ENCODE assay signal across 8 mouse cellular contexts in genomic region chr11:62788935-62789616, GRCm38 (mm10). TPM values are rescaled to one million over a fixed set of nuclear protein-coding genes. Genes with fewer than 3 reads are reported as not detected.
DNase-seq lines count a peak whose midpoint lies in the region; ATAC-seq and TF ChIP-seq lines count a peak whose summit lies in the region.

TSS of gene Zfp286 (minus strand) at chr11:62789462.

- WGBS in embryonic facial prominence, embryonic 11.5 days: 4% methylated on average over 34 of the region's 34 CpGs
- WGBS in heart, adult 2 months: 7% methylated on average over 34 of the region's 34 CpGs
- 9% methylated on average over 34 of the region's 34 CpGs for WGBS in limb, embryonic 10.5 days
- WGBS in midbrain, embryonic 11.5 days: 8% methylated on average over 34 of the region's 34 CpGs

- no peaks in the 10 kb centered on the region for H3K9me3 ChIP-seq in embryonic facial prominence, embryonic 11.5 days (replicated peaks; ENCODE audit: control insufficient read depth, low read length)
- H3K9me3 ChIP-seq in limb, embryonic 10.5 days (replicated peaks): no peaks in the 10 kb centered on the region
- H3K9me3 ChIP-seq in midbrain, embryonic 11.5 days (ENCODE audit: control insufficient read depth, low read length): no peaks in the 10 kb centered on the region

- H3K4me3 ChIP-seq in embryonic facial prominence, embryonic 11.5 days (ENCODE audit: low read depth, low read length): peak within 1 kb of the TSS; percentile 59
- peak within 1 kb of the TSS; percentile 60 for H3K4me3 ChIP-seq in heart, adult 2 months
- H3K4me3 ChIP-seq in limb, embryonic 10.5 days: peak within 1 kb of the TSS; percentile 74
- peak within 1 kb of the TSS; percentile 67 for H3K4me3 ChIP-seq in midbrain, embryonic 11.5 days (ENCODE audit: low read depth, low read length)

- H3K27ac ChIP-seq in embryonic facial prominence, embryonic 11.5 days (replicated peaks; ENCODE audit: low read depth, low read length): peak within 1 kb of the TSS; percentile 52; the same call in 1 of the 2 replicates
- no peak within 1 kb of the TSS for H3K27ac ChIP-seq in heart, adult 2 months
- H3K27ac ChIP-seq in limb, embryonic 10.5 days: peak within 1 kb of the TSS; percentile 94
- no peak within 1 kb of the TSS for H3K27ac ChIP-seq in midbrain, embryonic 11.5 days (ENCODE audit: low read depth, low read length)

- no peaks in the 10 kb centered on the region for H3K4me1 ChIP-seq in embryonic facial prominence, embryonic 11.5 days (ENCODE audit: control insufficient read depth, insufficient read depth, low read length)
- H3K4me1 ChIP-seq in heart, adult 2 months (ENCODE audit: control insufficient read depth, insufficient read depth, low read length): peaks cover 4% of the 10 kb centered on the region
- H3K4me1 ChIP-seq in limb, embryonic 10.5 days: peaks cover 12% of the 10 kb centered on the region
- peaks cover 4% of the 10 kb centered on the region for H3K4me1 ChIP-seq in midbrain, embryonic 11.5 days (ENCODE audit: control insufficient read depth, insufficient read depth, low read length)

- peaks cover 5% of the 10 kb centered on the region for H3K36me3 ChIP-seq in embryonic facial prominence, embryonic 11.5 days (replicated peaks; ENCODE audit: control insufficient read depth, insufficient read depth, low read depth, low read length)
- H3K36me3 ChIP-seq in heart, adult 2 months (ENCODE audit: control insufficient read depth, insufficient read depth, low read length): no peaks in the 10 kb centered on the region
- H3K36me3 ChIP-seq in limb, embryonic 10.5 days: peaks cover 39% of the 10 kb centered on the region
- H3K36me3 ChIP-seq in midbrain, embryonic 11.5 days (ENCODE audit: control insufficient read depth, insufficient read depth, low read length): peaks cover 14% of the 10 kb centered on the region

- H3K9ac ChIP-seq in embryonic facial prominence, embryonic 11.5 days (replicated peaks; ENCODE audit: low read length): peak within 1 kb of the TSS; percentile 86
- H3K9ac ChIP-seq in heart, adult 2 months (ENCODE audit: low read depth, low read length): peak within 1 kb of the TSS; percentile 63
- H3K9ac ChIP-seq in midbrain, embryonic 11.5 days (ENCODE audit: low read length): peak within 1 kb of the TSS; percentile 92

- intact Hi-C loops in heart, adult 2 months (cut with DNase I): no loop called here

- TF ChIP-seq EP300 in heart, adult 2 months (IDR thresholded peaks at IDR 0.05; ENCODE audit: insufficient read depth, low read depth, low read length): no peak

- H3K27me3 ChIP-seq in embryonic facial prominence, embryonic 11.5 days (ENCODE audit: control insufficient read depth, insufficient read depth, low read length): no peaks in the 10 kb centered on the region
- H3K27me3 ChIP-seq in heart, adult 2 months (ENCODE audit: control insufficient read depth, insufficient read depth, low read length): no peaks in the 10 kb centered on the region
- no peaks in the 10 kb centered on the region for H3K27me3 ChIP-seq in limb, embryonic 10.5 days (ENCODE audit: low read depth, poor library complexity, severe bottlenecking)
- H3K27me3 ChIP-seq in midbrain, embryonic 11.5 days (ENCODE audit: control insufficient read depth, insufficient read depth, low read length): no peaks in the 10 kb centered on the region

- TF ChIP-seq POLR2A in heart, adult 2 months (IDR thresholded peaks at IDR 0.05; ENCODE audit: insufficient read depth, low read depth, low read length): peak; percentile 27; the same call in 1 of the 2 replicates

- peak; percentile 93 for ATAC-seq in embryonic facial prominence, embryonic 11.5 days (replicated peaks; ENCODE audit: insufficient number of reproducible peaks, low FRiP score, low TSS enrichment, low read depth)
- peak; percentile 97 for ATAC-seq in midbrain, embryonic 11.5 days (ENCODE audit: low FRiP score)

- H3K79me2 ChIP-seq in heart, adult 2 months (replicated peaks; ENCODE audit: control insufficient read depth, insufficient read depth, low read length): no peaks in the 10 kb centered on the region

- DNase-seq in adrenal gland, postnatal 36 days: peak; percentile 77 to 88
- peak; percentile 98 for DNase-seq in embryonic facial prominence, embryonic 11.5 days (ENCODE audit: low spot score)
- peak; percentile 75 to 83 for DNase-seq in heart, adult 2 months
- DNase-seq in kidney, adult 18-20 months: peak; percentile 70
- peak; percentile 94 for DNase-seq in limb, embryonic 10.5 days (ENCODE audit: low spot score)
- peak; percentile 99 for DNase-seq in midbrain, embryonic 11.5 days (ENCODE audit: low spot score, missing footprints)
- peak; percentile 92 for DNase-seq in right cerebral cortex, postnatal 4 days
- peak; percentile 78 to 88 for DNase-seq in urinary bladder, postnatal 4 days (ENCODE audit: low spot score in 2 of 2)

- TF ChIP-seq CTCF in heart, adult 2 months (IDR thresholded peaks at IDR 0.05): no peak

- H3K4me2 ChIP-seq in embryonic facial prominence, embryonic 11.5 days (ENCODE audit: low read depth, low read length): peak within 1 kb of the TSS; percentile 68
- peak within 1 kb of the TSS; percentile 77 for H3K4me2 ChIP-seq in midbrain, embryonic 11.5 days

RNA-seq across cellular contexts. Expression of gene Zfp286, which starts in this region (rescaled TPM):
- total RNA-seq in adrenal gland, postnatal 36 days (2021): 1 to 10 TPM; 1.8 to 2.3 TPM
- 34.3 and 36.2 TPM in 2 replicates for polyA plus RNA-seq in embryonic facial prominence, embryonic 11.5 days (2014; fragmentation: Nextera tagmentation; extraction: Ambion mirVana)
- total RNA-seq in heart, adult 2 months (2021): under 1 TPM; 0.41 to 0.42 TPM
- 0.70 and 1.3 TPM in 2 replicates for polyA plus RNA-seq in heart, adult 2 months (2012; rRNA removed)
- 22.4 and 29.8 TPM in 2 replicates for polyA plus RNA-seq in limb, embryonic 10.5 days (2016; fragmentation: Nextera tagmentation; extraction: Ambion mirVana)
- polyA plus RNA-seq in midbrain, embryonic 11.5 days (2014; fragmentation: Nextera tagmentation; extraction: Ambion mirVana): 28.4 and 32.0 TPM in 2 replicates

Comparison
In these comparisons a context has a peak if more than half of its experiments do, and no peak if none do; other contexts are left out.
1. H3K27ac ChIP-seq: peak in embryonic facial prominence, embryonic 11.5 days (single experiment) and limb, embryonic 10.5 days (single experiment); none in heart, adult 2 months (single experiment) and midbrain, embryonic 11.5 days (single experiment).
2. Peak in every context shown above with its lines, with median percentiles within 50 percentile points of each other: DNase-seq, H3K4me3 ChIP-seq and H3K9ac ChIP-seq.